Mouse (Mus musculus) spleen, adult 12 weeks (tissue): ENCODE results near the gene Sirt6.

Source experiments
- DNase-seq: peaks from one replicate; pipeline ENCODE4 v3.0.0; 2022; ENCODE audit warnings: low spot score

Sirt6 gene

DNA sequence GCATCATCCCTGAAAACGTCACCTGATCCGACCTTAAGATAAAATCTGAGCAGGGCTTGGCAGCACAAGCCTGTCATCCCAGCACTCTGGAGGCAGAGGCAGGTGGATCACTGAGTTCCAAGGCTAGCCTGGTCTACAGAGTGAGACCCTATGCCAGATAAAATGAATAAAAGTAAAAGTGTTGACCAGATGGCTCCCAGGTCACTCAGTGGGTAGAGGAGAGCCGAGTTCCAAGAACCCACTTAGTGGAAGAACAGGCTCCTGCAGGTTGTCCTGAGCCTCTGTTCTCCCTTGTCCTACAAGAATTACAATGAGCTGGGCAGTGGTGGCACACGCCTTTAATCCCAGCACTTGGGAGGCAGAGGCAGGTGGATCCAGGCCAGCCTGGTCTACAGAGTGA lies 34.4 kb downstream of the Sirt6 start:
- no peak for DNase-seq

DNA sequence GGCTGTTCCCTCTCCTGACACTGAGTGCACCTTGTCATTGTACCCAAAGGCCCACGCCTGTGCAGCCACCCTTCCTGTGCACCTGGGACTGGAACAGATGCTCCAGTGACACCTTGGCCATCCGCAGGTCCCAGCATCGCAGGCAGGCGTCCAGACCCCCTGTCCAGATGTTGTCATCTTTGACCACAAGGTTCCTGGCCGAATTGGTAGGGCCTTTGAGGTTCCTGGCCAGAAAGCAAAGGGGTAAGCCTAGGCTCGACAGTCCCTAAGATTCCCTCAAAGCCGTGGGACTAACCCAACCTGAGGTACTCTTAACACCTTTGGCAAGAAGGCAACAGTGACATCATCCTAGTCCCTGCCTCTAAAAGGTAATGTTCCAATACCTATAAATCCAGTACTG lies 35.0 kb downstream of the Sirt6 start:
- DNase-seq, result no peak

DNA sequence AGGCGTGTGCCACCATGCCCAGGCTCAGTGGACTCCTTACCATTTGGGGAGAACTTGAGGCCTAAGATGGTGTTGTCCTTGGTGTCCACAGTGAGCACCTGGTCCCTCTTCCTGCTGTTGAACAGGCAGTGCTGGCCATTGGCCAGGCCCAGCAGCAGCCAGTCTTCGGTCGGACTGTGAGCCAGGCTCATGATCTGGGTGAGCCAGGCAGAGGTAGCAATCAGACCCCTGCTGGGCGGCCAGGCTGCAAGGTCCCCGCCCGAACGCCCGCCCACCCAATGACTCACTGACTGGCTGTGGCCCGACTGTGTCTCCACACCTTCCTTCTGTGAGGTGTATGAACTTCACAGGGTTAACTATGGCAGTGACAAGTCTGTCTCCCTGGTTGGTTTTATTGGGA lies 35.8 kb downstream of the Sirt6 start:
- no peak for DNase-seq

DNA sequence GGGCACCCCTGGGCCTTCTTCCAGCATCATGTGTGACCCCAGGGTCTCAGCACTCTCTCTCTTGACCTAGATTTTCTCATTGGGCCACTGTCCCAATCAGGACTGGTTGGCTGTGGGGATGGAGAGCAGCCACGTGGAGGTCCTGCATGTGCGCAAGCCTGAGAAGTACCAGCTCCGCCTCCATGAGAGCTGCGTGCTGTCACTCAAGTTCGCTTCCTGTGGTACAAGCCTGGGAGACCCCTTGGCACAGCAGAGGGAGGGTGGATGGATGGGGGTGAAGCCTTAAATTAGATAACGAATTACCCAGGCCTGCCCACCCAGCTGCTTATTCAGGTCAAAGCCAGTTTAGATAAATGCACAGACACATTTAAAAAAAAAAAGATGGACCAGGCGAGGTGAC lies 38.9 kb downstream of the Sirt6 start:
- no peak for DNase-seq

DNA sequence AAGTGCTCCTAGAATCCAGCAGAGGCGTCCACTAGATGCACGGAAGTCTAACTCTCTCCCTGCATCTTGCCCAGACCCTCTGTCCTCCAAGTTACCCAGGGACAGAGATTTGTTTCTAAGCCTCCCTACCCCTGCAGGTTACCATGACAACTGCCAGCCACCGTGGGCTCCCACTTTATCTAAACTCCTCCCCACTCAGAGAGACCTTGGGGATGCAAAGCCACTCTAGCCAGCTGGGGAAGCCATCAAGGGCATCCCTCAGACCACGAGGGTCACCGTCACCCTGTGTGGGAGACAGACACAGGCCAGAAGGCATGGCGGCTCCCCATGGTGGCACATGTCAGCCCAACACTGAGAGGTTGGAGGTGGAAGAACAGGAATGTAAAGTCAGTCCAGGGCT lies 44.2 kb downstream of the Sirt6 start:
- no peak for DNase-seq

DNA sequence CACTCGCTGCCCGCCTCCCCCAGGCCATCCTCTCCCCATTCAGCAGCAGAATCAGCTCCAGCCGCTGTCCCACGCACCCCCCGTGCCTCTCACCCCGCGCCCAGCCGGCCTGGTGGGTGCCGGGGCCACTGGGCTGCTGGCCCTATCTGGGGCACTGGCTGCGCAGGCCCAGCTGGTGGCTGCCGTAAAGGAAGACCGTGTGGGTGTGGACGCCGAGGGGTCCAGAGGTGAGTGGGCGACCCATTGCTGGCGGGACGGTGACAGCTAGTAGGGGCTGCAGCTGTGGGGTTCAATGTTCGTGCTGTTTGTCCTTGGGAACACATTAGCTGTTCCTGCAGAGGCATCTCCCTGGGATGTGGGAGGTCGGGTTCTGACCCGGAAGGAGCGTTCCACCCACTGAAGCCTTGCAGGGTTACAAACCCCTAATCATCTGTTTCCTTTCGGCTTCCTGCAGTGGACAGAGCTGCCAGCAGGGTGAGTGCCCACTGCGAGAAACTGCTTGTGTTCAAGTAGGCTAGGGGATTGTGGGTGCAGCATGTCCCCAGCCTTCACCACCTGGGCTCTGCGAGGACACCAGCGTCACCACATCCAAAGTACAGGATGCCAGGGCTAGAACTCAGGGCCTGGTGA lies 47.0 kb downstream of the Sirt6 start:
- DNase-seq, result no peak

DNA sequence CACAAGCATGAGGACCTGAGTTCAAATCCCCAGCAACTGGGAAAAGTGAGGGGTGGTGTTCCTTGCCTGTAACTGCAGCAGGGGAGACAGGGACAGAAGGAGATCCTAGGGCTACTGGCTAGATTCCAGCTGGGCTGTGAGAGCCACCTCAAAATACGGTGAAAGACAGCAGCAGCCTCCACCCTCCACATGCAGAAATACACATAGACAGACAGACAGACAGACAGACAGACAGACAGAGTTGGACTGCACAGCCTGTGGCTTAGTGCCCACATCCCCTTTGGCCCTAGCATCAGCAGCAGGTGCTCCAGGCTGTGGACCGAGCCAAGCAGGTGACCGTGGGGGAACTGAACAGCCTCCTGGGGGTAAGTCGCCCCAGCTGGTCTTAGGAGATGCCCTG lies 47.6 kb downstream of the Sirt6 start:
- no peak for DNase-seq

DNA sequence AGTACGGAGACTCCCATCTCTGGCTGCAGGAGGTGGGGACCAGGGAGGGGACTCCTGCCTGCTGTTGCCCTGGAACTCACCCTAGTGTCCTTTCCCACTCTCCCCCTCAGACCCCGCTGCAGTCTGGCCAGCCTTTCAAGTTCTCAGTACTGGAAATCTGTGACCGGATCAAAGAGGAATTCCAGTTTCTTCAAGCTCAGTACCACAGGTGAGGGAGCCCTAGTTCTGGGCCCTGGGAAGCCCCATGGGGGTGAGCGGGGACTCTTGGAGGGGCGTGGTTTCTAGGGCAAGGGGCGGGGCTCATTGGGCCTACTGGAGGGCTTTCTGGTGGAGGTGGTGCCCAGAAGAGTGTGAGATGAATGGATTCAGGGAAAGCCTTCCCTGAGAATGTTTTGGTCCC lies 51.9 kb downstream of the Sirt6 start:
- DNase-seq, result no peak

DNA sequence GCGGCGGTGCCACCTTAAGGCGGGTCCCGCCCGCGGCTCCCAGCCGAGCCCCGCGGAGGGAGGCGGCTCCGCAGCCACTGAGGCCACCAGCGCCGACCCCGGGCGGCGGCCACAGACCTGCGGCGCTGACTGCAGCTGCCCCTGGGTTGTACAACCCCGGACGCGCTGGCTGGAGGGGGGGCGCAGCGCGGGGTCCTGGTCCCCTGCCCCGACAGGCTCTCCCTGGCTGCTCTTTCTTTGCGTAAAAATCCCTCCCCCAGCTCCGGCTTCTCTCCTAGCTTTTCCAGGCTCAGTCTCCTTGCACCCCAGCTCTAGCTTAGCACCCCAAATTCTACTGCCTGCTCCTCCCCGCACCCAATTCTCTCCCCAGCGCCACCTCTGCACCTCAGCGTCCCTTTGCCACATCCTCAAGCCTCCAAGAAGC lies 52.4 kb downstream of the Sirt6 start:
- DNase-seq, result no peak

DNA sequence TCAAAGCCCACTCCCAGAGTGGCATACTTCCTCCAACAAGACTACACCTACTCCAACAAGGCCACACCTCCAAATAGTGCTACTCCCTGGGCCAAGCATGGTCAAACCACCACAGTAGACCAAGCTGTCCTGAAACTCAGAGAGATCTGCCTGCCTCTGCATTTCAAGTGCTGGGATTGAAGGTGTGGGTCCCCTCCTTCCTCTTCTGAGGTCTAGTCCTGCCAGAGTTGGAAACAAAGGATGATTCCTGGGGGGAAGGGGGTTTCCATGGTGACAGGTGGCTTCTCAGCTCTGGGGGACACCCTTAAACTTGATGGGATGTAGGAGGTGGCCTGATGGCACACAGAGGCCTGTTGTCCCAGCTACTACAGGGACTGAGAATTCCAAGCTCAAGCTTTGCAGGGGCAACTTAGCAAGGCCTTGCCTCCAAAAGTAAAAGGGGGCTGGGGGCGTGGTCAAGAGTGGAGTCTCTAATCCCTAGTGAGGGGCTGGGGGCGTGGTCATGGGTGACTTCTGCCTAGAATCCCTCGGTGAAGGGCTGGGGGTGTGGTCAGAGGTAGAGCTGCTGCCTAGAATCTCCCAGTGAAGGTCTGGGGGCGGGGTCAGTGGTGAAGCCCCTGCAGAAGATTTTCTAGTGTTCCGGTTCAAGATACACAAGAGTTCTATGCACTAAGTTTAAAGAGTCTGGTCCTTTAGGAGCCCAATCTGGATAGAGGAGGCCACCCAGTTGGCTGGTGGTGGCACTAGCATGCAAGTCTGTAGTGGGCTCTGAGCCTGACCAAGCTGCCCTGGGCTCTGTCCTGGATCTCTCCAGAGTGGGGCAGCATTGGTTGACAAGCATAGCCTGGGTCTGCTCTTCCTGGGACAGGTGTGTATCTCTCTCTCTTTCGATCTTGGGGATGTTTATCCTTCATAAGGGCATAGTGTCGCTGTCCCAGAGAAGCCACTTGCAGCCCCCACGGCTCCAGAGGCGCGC lies 53.2 kb downstream of the Sirt6 start, which contains the start of gene Tle2:
Gene Tle2, plus strand, starts transcription at position 481 of the 976 bp plus-strand sequence.
- no peak for DNase-seq

DNA sequence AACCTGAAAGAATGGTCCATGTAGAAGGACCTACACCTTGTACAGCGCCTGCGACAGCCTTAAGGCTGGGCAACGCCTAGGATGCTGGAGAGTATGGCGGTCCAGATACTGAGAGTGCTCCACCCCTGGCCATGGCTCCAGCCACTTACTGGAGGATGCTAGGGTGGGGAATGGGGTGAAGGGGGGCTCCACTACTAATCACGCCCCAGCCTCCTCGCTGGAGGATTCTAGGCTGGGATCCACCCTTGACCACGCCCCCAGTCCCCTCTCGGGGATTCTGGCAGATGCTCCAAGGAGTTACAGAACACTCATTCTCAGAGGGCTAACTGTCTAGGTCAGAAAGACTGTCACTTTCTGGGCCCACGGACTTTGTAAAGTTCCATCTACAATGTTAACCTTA lies 54.6 kb downstream of the Sirt6 start:
- no peak for DNase-seq

DNA sequence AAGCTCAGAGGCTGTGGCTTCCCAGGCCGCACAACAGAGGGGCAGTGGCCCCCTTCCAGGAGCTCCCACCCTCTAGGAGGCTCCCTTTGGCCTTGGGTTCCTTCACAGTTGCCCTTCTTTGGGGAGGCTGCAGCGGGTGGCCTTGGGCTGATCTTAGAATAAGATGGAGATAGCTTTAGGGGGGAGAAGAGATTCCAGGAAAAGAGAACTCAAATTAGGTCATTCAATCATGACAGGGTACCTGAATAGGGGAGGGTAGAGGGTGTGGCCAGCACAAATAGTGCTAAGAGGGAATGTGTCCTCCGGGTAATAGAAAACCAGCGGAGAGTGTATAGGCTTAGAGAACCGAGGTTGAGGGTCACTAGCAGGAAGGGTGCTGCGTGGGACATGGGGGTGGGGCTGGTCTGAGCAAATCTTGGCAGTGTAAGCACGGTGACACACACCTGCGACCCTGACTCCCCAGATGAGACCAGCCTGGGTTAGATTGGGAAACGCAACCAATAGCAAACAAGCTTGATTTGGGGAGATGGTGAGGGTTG lies 55.4 kb downstream of the Sirt6 start:
- DNase-seq, result no peak
